Mouse (Mus musculus) spleen, adult 2 months (tissue): ENCODE results near the gene Retnla.

ENCODE experiments used
- CTCF ChIP-seq: fragments of 200-500 bp; IDR thresholded peaks from 2 replicates; pipeline ENCODE4 v1.5.1; 2011; ENCODE audit warnings: mild to moderate bottlenecking, inconsistent platforms; ENCODE audit not compliant: insufficient read depth, insufficient read length, insufficient replicate concordance; ENCODE audit errors: extremely low read depth
- POLR2A ChIP-seq: fragments of 200-500 bp; IDR thresholded peaks from 2 replicates; pipeline ENCODE4 v1.6.1; 2011; ENCODE audit warnings: low read depth, low read length, inconsistent platforms

DNA sequence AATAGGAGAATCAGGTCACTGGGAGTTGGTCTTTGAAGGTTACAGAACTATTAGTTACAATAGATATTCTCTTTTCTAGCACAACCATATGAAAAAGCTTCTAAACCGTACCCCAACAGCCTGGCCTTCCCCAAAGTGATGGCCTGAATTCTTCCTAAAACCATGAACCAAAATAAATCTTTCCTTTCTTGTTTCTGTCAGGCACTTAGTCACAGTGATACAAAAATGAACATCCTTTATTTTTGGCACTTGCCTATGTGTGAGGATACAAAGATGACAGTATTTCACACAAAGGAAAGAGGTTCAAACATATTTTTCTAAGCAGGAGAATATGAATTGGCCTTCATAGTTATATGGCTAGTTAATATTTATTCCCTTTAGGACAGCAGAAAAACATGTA is 36.9 kb upstream of the Retnla start:
- TF ChIP-seq POLR2A, result no peak
- TF ChIP-seq CTCF, result no peak
